ENCODE assay signal across 22 mouse cellular contexts in the genomic region with DNA sequence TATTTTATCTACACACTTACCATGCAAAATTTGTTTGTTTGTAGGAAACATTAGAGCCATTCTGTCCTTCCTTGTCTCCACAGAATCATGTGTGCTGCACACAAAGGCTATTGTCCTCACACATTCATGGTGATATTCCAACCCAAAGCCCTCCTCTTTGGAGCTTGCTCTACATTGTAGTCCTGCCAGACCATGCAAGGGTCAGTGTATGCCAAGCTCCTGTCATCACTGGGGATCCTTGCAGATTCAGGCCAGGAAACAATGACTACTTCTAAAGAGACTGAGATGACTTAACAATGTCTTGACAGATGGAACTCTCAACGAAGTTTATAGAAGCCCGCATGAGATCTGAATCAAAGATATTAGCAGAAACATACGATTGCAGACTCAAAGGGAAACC.
DNase-seq lines count a peak whose midpoint lies in the region; ATAC-seq and TF ChIP-seq lines count a peak whose summit lies in the region.
"Had no signal": no experiment of that assay in that cellular context is flagged by ENCODE, and none has a peak within 500 bp of the region (broad histone marks: within the 10 kb centered on the region; RNA-seq: fewer than 3 reads in every experiment).

No protein-coding gene starts in this region.

- intact Hi-C loops in heart, adult 2 months (cut with DNase I) = no loop called here
- intact Hi-C loops in heart, postnatal 25 days (cut with DNase I) = no loop called here

- 54% methylated on average over 3 of the region's 3 CpGs for WGBS in heart, adult 2 months
- WGBS in midbrain, postnatal 0 days = 87% methylated on average over 3 of the region's 3 CpGs
- 87% methylated on average over 3 of the region's 3 CpGs for WGBS in midbrain, embryonic 13.5 days

- H3K4me2 ChIP-seq in midbrain, postnatal 0 days (ENCODE audit: low read depth, low read length, poor library complexity, severe bottlenecking) = no peak overlapping the region
- H3K4me2 ChIP-seq in midbrain, embryonic 13.5 days (replicated peaks) = no peak overlapping the region
- H3K4me2 ChIP-seq: embryonic facial prominence, embryonic 12.5 days; hindbrain, embryonic 13.5 days; kidney, embryonic 15.5 days; neural tube, embryonic 13.5 days; stomach, embryonic 15.5 days had no signal

- no peaks in the 10 kb centered on the region for H3K9me3 ChIP-seq in midbrain, postnatal 0 days (ENCODE audit: low read length)
- no peaks in the 10 kb centered on the region for H3K9me3 ChIP-seq in midbrain, embryonic 13.5 days
- H3K9me3 ChIP-seq: embryonic facial prominence, embryonic 12.5 days; hindbrain, embryonic 13.5 days; kidney, embryonic 15.5 days; megakaryocyte, embryonic 14.5 days; neural tube, embryonic 13.5 days; stomach, embryonic 15.5 days had no signal

- no peak overlapping the region for H3K27ac ChIP-seq in heart, adult 2 months
- H3K27ac ChIP-seq in midbrain, postnatal 0 days (ENCODE audit: low read depth, low read length) = no peak overlapping the region
- no peak overlapping the region for H3K27ac ChIP-seq in midbrain, embryonic 13.5 days
- H3K27ac ChIP-seq: embryonic facial prominence, embryonic 12.5 days; hindbrain, embryonic 13.5 days; kidney, embryonic 15.5 days; liver, embryonic 14.5 days; neural tube, embryonic 13.5 days; stomach, embryonic 15.5 days had no signal

- no peaks in the 10 kb centered on the region for H3K36me3 ChIP-seq in heart, adult 2 months (ENCODE audit: control insufficient read depth, insufficient read depth, low read length)
- no peaks in the 10 kb centered on the region for H3K36me3 ChIP-seq in midbrain, postnatal 0 days (ENCODE audit: insufficient read depth, low read length)
- H3K36me3 ChIP-seq in midbrain, embryonic 13.5 days = no peaks in the 10 kb centered on the region
- H3K36me3 ChIP-seq: embryonic facial prominence, embryonic 12.5 days; hindbrain, embryonic 13.5 days; kidney, embryonic 15.5 days; neural tube, embryonic 13.5 days; stomach, embryonic 15.5 days had no signal

- DNase-seq in frontal cortex, postnatal 36 days (ENCODE audit: low spot score in 2 of 2) = no peak
- DNase-seq in heart, adult 2 months = peak; percentile 15 to 17
- no peak for DNase-seq in heart, postnatal 25 days (ENCODE audit: low spot score)
- peak; percentile 2 for DNase-seq in midbrain, postnatal 0 days (ENCODE audit: low spot score)
- DNase-seq in lung, postnatal 36 days = peak; percentile 2
- no peak for DNase-seq in left cerebral cortex, adult 8-10 months (ENCODE audit: low spot score in 2 of 2)
- DNase-seq: adrenal gland, postnatal 25 days; cerebellum, adult 9-11 months; kidney, adult 11 months; kidney, postnatal 36 days; thymus, postnatal 36 days had no signal

- H3K4me1 ChIP-seq in heart, adult 2 months (ENCODE audit: control insufficient read depth, insufficient read depth, low read length) = peaks cover 1% of the 10 kb centered on the region; the same call in 1 of the 2 replicates
- H3K4me1 ChIP-seq in midbrain, postnatal 0 days (ENCODE audit: insufficient read depth, low read length) = no peaks in the 10 kb centered on the region
- no peaks in the 10 kb centered on the region for H3K4me1 ChIP-seq in midbrain, embryonic 13.5 days (replicated peaks)
- H3K4me1 ChIP-seq: embryonic facial prominence, embryonic 12.5 days; hindbrain, embryonic 13.5 days; kidney, embryonic 15.5 days; megakaryocyte, embryonic 14.5 days; neural tube, embryonic 13.5 days; stomach, embryonic 15.5 days had no signal

- 0 out of 2 replicates have a peak, but pooled peaks have one; percentile 35 for ATAC-seq in frontal cortex, adult (ENCODE audit: low TSS enrichment)
- ATAC-seq in midbrain, postnatal 0 days (ENCODE audit: low FRiP score) = no peak
- no peak for ATAC-seq in midbrain, embryonic 13.5 days
- ATAC-seq: CD4-positive, CD25-positive, alpha-beta regulatory T cell, adult 4 months; forebrain, embryonic 14.5 days had no signal

- H3K4me3 ChIP-seq in heart, adult 2 months = no peak overlapping the region
- H3K4me3 ChIP-seq in midbrain, postnatal 0 days (ENCODE audit: low read depth, low read length) = no peak overlapping the region
- H3K4me3 ChIP-seq in midbrain, embryonic 13.5 days (replicated peaks) = no peak overlapping the region
- H3K4me3 ChIP-seq: embryonic facial prominence, embryonic 12.5 days; hindbrain, embryonic 13.5 days; kidney, embryonic 15.5 days; megakaryocyte, embryonic 14.5 days; neural tube, embryonic 13.5 days; stomach, embryonic 15.5 days had no signal

- TF ChIP-seq POLR2A in heart, adult 2 months (IDR thresholded peaks at IDR 0.05; ENCODE audit: insufficient read depth, low read depth, low read length) = no peak

- no peak for TF ChIP-seq CTCF in heart, adult 2 months (IDR thresholded peaks at IDR 0.05)
- no peak for TF ChIP-seq CTCF in midbrain, postnatal 0 days (IDR thresholded peaks at IDR 0.05)

- TF ChIP-seq EP300 in heart, adult 2 months (IDR thresholded peaks at IDR 0.05; ENCODE audit: insufficient read depth, low read depth, low read length) = no peak

- H3K27me3 ChIP-seq in heart, adult 2 months (ENCODE audit: control insufficient read depth, insufficient read depth, low read length) = no peaks in the 10 kb centered on the region
- H3K27me3 ChIP-seq in midbrain, postnatal 0 days (ENCODE audit: insufficient read depth, low read length) = no peaks in the 10 kb centered on the region
- H3K27me3 ChIP-seq in midbrain, embryonic 13.5 days = no peaks in the 10 kb centered on the region
- H3K27me3 ChIP-seq: embryonic facial prominence, embryonic 12.5 days; hindbrain, embryonic 13.5 days; kidney, embryonic 15.5 days; megakaryocyte, embryonic 14.5 days; neural tube, embryonic 13.5 days; stomach, embryonic 15.5 days had no signal

- H3K79me2 ChIP-seq in heart, adult 2 months (replicated peaks; ENCODE audit: control insufficient read depth, insufficient read depth, low read length) = no peaks in the 10 kb centered on the region

- no peak overlapping the region for H3K9ac ChIP-seq in heart, adult 2 months (ENCODE audit: low read depth, low read length)
- H3K9ac ChIP-seq in midbrain, postnatal 0 days (replicated peaks; ENCODE audit: low read length, poor library complexity, severe bottlenecking) = no peak overlapping the region
- no peak overlapping the region for H3K9ac ChIP-seq in midbrain, embryonic 13.5 days (replicated peaks)
- H3K9ac ChIP-seq: embryonic facial prominence, embryonic 12.5 days; hindbrain, embryonic 13.5 days; kidney, embryonic 15.5 days; liver, embryonic 14.5 days; neural tube, embryonic 13.5 days; stomach, embryonic 15.5 days had no signal

Comparison
In these comparisons a context has a peak if more than half of its experiments do, and no peak if none do; other contexts are left out.
1. DNase-seq: peak in heart, adult 2 months (2 of 2), midbrain, postnatal 0 days (single experiment) and lung, postnatal 36 days (single experiment); none in frontal cortex, postnatal 36 days (0 of 2), heart, postnatal 25 days (single experiment) and left cerebral cortex, adult 8-10 months (0 of 2).